Mouse (Mus musculus) midbrain, embryonic 13.5 days (tissue): Measurements from ENCODE around the gene Fes. TPM values are rescaled to one million over a fixed set of nuclear protein-coding genes. Genes with fewer than 3 reads are reported as not detected.

Experiments
- ATAC-seq: fragments of 200-750 bp; cut with Nextera tagmentation; 2 replicates; pipeline ENCODE4 v1.8.0; 2017; ENCODE audit warnings: mild to moderate bottlenecking, moderate TSS enrichment, moderate library complexity
- H3K27ac ChIP-seq: fragments of 300-500 bp; sonication (generic); 2 replicates; pipeline ENCODE4 v1.5.1; 2015; ENCODE audit warnings: inconsistent platforms, mild to moderate bottlenecking, moderate library complexity
- H3K27me3 ChIP-seq: fragments of 300-500 bp; sonication (generic); 2 replicates; pipeline ENCODE4 v1.6.1; 2015; ENCODE audit warnings: mild to moderate bottlenecking, inconsistent platforms
- H3K36me3 ChIP-seq: fragments of 300-500 bp; sonication (generic); 2 replicates; pipeline ENCODE4 v1.6.1; 2015; ENCODE audit warnings: mild to moderate bottlenecking, inconsistent platforms
- H3K4me1 ChIP-seq: fragments of 300-500 bp; sonication (generic); replicated peaks from 2 replicates; pipeline ENCODE4 v1.6.1; 2015; ENCODE audit warnings: inconsistent platforms
- H3K4me2 ChIP-seq: fragments of 300-500 bp; sonication (generic); replicated peaks from 2 replicates; pipeline ENCODE4 v1.6.1; 2015; ENCODE audit warnings: moderate library complexity, mild to moderate bottlenecking, inconsistent platforms
- H3K4me3 ChIP-seq: fragments of 300-500 bp; sonication (generic); replicated peaks from 2 replicates; pipeline ENCODE4 v1.5.1; 2015; ENCODE audit warnings: mild to moderate bottlenecking, inconsistent platforms
- H3K9ac ChIP-seq: fragments of 300-500 bp; sonication (generic); replicated peaks from 2 replicates; pipeline ENCODE4 v1.6.1; 2015; ENCODE audit warnings: mild to moderate bottlenecking, inconsistent platforms
- H3K9me3 ChIP-seq: fragments of 300-500 bp; sonication (generic); 2 replicates; pipeline ENCODE4 v1.6.1; 2016; ENCODE audit warnings: mild to moderate bottlenecking, inconsistent platforms
- WGBS: fragments of 180-500 bp; shearing (Covaris S2); methylation state at CpG from one replicate; pipeline ENCODE4 v1.1.7; 2015; 5-methylcytosine and 5-hydroxymethylcytosine counted together
- polyA plus RNA-seq: library from polyadenylated mRNA; unstranded; fragments of >200 nt; fragmentation: Nextera tagmentation; extraction: Ambion mirVana; gene quantifications from 2 replicates; pipeline ENCODE4 v1.2.1, GENCODE M21; 2015

The Fes gene
- polyA plus RNA-seq, 1 experiment from 2014 or later = 5.0 TPM

DNA sequence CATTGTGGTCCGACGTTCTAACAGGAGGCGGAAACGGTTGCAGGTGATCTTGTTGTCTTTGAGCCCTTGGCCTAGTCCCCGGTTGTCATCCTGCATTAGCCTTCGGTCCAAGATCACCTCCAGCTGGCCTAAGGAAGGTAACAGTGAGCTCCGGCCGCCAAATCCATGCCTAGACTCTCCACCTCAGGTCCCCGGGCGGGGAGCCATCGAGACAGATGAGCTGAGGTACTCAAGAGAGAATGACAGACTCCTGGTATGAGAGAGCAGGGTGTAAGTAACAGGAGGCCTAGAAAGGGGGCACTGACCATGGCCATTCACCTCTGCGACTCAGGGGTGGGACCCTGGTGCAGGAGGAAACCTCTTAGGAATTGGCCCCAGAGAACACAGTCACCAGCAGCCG, 31.4 kb downstream of the Fes start:
- ATAC-seq = no peak
- no peaks in the 10 kb centered on the region for H3K9me3 ChIP-seq
- H3K4me2 ChIP-seq = no peak overlapping the region
- peaks cover 90% of the 10 kb centered on the region for H3K36me3 ChIP-seq
- H3K4me3 ChIP-seq = no peak overlapping the region
- no peak overlapping the region for H3K9ac ChIP-seq
- WGBS = 88% methylated on average over 13 of the region's 13 CpGs
- H3K27ac ChIP-seq = 0 out of 2 replicates have a peak overlapping the region, but pooled peaks have one; percentile 10
- peaks cover 11% of the 10 kb centered on the region for H3K4me1 ChIP-seq
- no peaks in the 10 kb centered on the region for H3K27me3 ChIP-seq

- Histone ChIP-seq H3K9ac (no peak overlapping the region), H3K36me3 (peaks cover 71% of the 10 kb centered on the region), H3K4me2 (no peak overlapping the region), H3K4me3 (no peak overlapping the region), H3K9me3 (no peaks in the 10 kb centered on the region), H3K4me1 (peaks cover 11% of the 10 kb centered on the region), H3K27me3 (no peaks in the 10 kb centered on the region), H3K27ac (no peak overlapping the region)
- WGBS = 91% methylated on average over 8 of the region's 8 CpGs
- no peak for ATAC-seq
Observed at GRCm38 (mm10) chr7:80352920-80353319, 34.8 kb downstream of the Fes start.

DNA sequence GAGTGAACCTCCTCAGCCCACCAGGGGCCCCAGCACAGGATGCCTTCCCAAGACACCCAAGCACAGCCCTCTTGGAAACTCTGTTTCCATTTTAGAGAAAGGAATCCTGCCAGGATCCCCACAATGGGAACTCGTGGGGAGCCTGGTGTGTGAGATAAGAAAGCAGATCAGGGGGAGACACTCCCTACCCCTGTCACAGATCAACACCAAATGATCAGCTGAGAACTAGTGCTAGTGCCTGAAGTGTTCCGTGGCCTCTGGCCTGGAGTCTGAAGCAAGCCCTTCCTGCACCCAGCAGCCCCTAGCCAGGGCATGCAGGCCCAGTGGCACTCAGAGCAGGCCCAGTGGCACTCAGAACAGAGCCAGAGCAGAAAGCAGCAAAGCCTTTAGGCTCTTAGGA, 36.9 kb downstream of the Fes start:
- H3K27me3 ChIP-seq = no peaks in the 10 kb centered on the region
- peaks cover 55% of the 10 kb centered on the region for H3K36me3 ChIP-seq
- WGBS = 78% methylated on average over 2 of the region's 2 CpGs
- H3K9me3 ChIP-seq = no peaks in the 10 kb centered on the region
- no peak overlapping the region for H3K4me2 ChIP-seq
- H3K9ac ChIP-seq = no peak overlapping the region
- no peak overlapping the region for H3K27ac ChIP-seq
- no peak overlapping the region for H3K4me3 ChIP-seq
- no peaks in the 10 kb centered on the region for H3K4me1 ChIP-seq
- no peak for ATAC-seq

DNA sequence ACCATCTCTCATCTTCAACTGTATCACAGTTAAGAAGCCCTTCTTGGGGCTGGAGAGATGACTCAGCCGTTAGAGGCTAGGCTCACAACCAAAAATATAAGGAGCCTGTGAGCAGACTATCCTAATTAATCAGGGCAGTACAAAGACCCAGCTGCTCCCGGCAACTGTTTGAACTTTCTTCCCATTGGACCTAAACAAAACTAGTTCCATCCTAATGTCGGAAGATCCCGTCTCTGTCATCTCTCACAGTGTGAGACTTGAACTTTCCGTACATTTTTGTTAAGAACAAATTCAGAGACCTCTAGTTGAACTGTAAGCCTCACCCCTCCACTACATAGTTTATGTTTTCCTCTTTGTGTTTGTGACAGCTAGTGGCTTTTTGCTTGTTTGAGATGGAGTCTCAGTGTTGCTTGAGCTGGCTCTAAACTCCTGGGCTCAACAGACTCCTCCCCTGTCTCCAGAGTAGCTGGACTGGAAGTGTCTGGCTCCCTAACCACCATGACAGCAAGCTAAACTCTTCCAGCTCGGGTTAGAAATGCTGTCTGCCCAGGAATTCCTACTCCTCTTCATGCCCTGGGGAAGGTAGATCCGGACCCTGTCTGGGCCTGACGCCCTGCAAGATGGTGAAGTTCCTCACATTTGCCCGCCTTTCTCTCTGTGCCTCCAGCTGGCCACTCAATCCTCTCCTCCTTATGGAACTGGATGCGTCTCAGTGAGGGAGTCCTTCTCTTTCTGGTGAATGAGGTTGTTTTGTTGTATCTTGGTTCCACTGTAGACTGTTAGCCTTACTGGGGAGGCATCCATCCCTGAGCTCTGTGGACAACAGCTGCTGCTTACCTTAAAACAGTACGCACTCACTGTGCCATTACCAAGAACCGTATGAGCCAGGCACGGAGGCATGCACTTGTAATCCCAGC, 39.8 kb downstream of the Fes start:
- no peak for ATAC-seq
- Histone ChIP-seq H3K27me3 (no peaks in the 10 kb centered on the region), H3K4me2 (no peak overlapping the region), H3K36me3 (peaks cover 39% of the 10 kb centered on the region), H3K4me1 (peaks cover 6% of the 10 kb centered on the region), H3K9ac (no peak overlapping the region), H3K9me3 (no peaks in the 10 kb centered on the region), H3K4me3 (no peak overlapping the region), H3K27ac (no peak overlapping the region)
- 73% methylated on average over 13 of the region's 13 CpGs for WGBS

DNA sequence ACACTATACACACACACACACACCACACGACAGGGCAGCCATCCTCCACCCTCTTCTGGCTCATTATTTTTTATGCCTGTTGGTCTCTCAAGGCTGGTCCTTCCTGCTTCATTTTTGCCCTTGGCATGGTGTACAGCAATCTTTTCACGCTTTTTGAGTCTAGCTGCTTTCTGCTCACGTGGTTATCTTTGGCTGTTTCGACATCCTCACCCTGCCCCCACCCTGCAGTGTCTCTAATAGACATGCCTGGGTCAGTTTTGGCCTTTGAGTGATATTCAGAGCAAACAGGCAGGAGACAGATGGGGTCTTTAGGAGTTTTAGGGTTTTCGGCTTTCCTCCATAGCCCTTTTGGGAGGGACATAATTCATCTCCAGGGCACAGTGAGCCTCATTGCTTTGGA, 40.9 kb downstream of the Fes start:
- Histone ChIP-seq H3K9me3 (no peaks in the 10 kb centered on the region), H3K9ac (no peak overlapping the region), H3K4me1 (peaks cover 17% of the 10 kb centered on the region), H3K27ac (no peak overlapping the region), H3K4me3 (no peak overlapping the region), H3K27me3 (no peaks in the 10 kb centered on the region), H3K36me3 (peaks cover 29% of the 10 kb centered on the region), H3K4me2 (no peak overlapping the region)
- WGBS = 94% methylated on average over 5 of the region's 5 CpGs
- no peak for ATAC-seq

DNA sequence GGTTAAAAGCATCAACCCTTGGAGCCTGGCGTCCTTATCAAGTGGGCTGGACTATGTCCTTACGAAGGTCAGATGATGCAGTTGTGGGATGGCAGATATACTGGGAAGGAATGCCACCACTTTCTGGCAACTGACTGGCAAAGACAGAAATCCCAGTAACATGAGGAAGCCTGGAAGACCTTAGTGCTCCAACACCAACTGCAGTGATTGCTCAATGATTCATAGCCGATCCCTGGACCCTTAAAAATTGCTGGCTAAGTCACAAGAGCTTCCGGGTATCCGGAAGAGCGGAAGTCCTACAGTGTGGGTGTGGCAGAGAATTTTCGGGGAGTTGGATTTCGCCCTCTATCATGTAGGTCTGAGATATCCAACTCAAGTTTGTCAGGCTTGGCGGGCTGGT, 41.6 kb downstream of the Fes start:
- no peak overlapping the region for H3K9ac ChIP-seq
- peaks cover 23% of the 10 kb centered on the region for H3K36me3 ChIP-seq
- no peaks in the 10 kb centered on the region for H3K27me3 ChIP-seq
- no peak for ATAC-seq
- H3K4me3 ChIP-seq = no peak overlapping the region
- no peak overlapping the region for H3K27ac ChIP-seq
- WGBS = 95% methylated on average over 9 of the region's 9 CpGs
- peaks cover 23% of the 10 kb centered on the region for H3K4me1 ChIP-seq
- H3K4me2 ChIP-seq = no peak overlapping the region
- no peaks in the 10 kb centered on the region for H3K9me3 ChIP-seq

GRCm38 (mm10) chr7:80343270-80344018, 44.3 kb downstream of the Fes start:
- H3K4me2 ChIP-seq = peak overlapping the region; percentile 81
- no peaks in the 10 kb centered on the region for H3K27me3 ChIP-seq
- H3K4me3 ChIP-seq = peak overlapping the region; percentile 52
- H3K9me3 ChIP-seq = no peaks in the 10 kb centered on the region
- H3K9ac ChIP-seq = peak overlapping the region; percentile 73
- peaks cover 10% of the 10 kb centered on the region for H3K36me3 ChIP-seq
- 27% methylated on average over 19 of the region's 19 CpGs for WGBS
- H3K27ac ChIP-seq = peak overlapping the region; percentile 83
- peak; percentile 6; the same call in 1 of the 2 replicates for ATAC-seq
- H3K4me1 ChIP-seq = peaks cover 41% of the 10 kb centered on the region

- Histone ChIP-seq H3K36me3 (peaks cover 11% of the 10 kb centered on the region), H3K4me2 (peak within 1 kb of the TSS; percentile 81), H3K27ac (peak within 1 kb of the TSS; percentile 83), H3K9ac (peak within 1 kb of the TSS; percentile 73), H3K4me1 (peaks cover 47% of the 10 kb centered on the region), H3K27me3 (no peaks in the 10 kb centered on the region), H3K4me3 (peak within 1 kb of the TSS; percentile 52), H3K9me3 (no peaks in the 10 kb centered on the region)
- under 1% methylated on average over 25 of the region's 25 CpGs for WGBS
- peak; percentile 16 for ATAC-seq
Observed at GRCm38 (mm10) chr7:80342858-80343257, 44.9 kb downstream of the Fes start, which contains the start of gene Hddc3. Gene Hddc3 (plus strand): TSS chr7:80343104.

DNA sequence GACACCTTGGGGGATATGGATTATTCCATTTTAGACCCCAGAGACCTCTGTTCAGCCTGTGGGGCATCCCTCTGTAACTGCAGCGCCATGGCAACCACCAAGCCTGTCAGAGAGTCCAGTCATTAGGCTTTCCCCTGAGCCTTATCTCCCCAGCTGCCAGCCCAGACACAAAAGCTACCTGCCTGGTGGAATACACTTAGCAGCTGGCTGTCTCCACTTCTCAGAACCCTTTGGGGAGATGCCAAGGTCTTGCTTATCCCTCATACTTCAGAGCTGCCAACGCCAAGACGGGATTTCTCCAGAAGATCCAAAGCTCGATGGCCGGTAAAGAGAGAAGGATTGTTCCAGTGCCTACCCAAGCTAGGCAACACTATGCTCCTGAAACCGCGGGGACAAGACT, 46.0 kb downstream of the Fes start:
- no peak for ATAC-seq

GRCm38 (mm10) chr7:80340793-80341192, 47.0 kb downstream of the Fes start, which contains the start of gene Unc45a:
Gene Unc45a (minus strand): TSS chr7:80341005.
- H3K4me3 ChIP-seq = peak within 1 kb of the TSS; percentile 59
- H3K9ac ChIP-seq = peak within 1 kb of the TSS; percentile 71
- peak within 1 kb of the TSS; percentile 88 for H3K27ac ChIP-seq
- H3K27me3 ChIP-seq = no peaks in the 10 kb centered on the region
- peak within 1 kb of the TSS; percentile 90 for H3K4me2 ChIP-seq
- H3K4me1 ChIP-seq = peaks cover 54% of the 10 kb centered on the region
- peak; percentile 41 for ATAC-seq
- H3K9me3 ChIP-seq = no peaks in the 10 kb centered on the region
- WGBS = 3% methylated on average over 11 of the region's 11 CpGs
- peaks cover 27% of the 10 kb centered on the region for H3K36me3 ChIP-seq

More for the DNA sequence above, 46.0 kb downstream of the Fes start:
- Histone ChIP-seq H3K4me1 (peaks cover 52% of the 10 kb centered on the region), H3K9me3 (no peaks in the 10 kb centered on the region), H3K4me2 (no peak overlapping the region), H3K36me3 (peaks cover 21% of the 10 kb centered on the region), H3K27ac (peak overlapping the region; percentile 12; the same call in 1 of the 2 replicates), H3K9ac (no peak overlapping the region), H3K27me3 (no peaks in the 10 kb centered on the region), H3K4me3 (no peak overlapping the region)
- WGBS = 69% methylated on average over 7 of the region's 7 CpGs

GRCm38 (mm10) chr7:80339793-80340628, 47.7 kb downstream of the Fes start:
- no peaks in the 10 kb centered on the region for H3K27me3 ChIP-seq
- peaks cover 54% of the 10 kb centered on the region for H3K4me1 ChIP-seq
- peak overlapping the region; percentile 90 for H3K4me2 ChIP-seq
- H3K9ac ChIP-seq = peak overlapping the region; percentile 71
- peaks cover 29% of the 10 kb centered on the region for H3K36me3 ChIP-seq
- peak overlapping the region; percentile 88 for H3K27ac ChIP-seq
- ATAC-seq = peak; percentile 97
- under 1% methylated on average over 45 of the region's 45 CpGs for WGBS
- no peaks in the 10 kb centered on the region for H3K9me3 ChIP-seq
- peak overlapping the region; percentile 59 for H3K4me3 ChIP-seq
